Mouse (Mus musculus): ENCODE measurements around the gene Dock1.

Gene Dock1

GRCm38 (mm10) chr7:134670312-134671002 is at the start of gene Dock1:
Dock1 (plus strand) TSS chr7:134670654.
- peak in 1 of 2 experiments; percentile 13 for DNase-seq (ENCODE audit: low read depth in 1 of 2, low spot score in 2 of 2)

GRCm38 (mm10) chr7:134627906-134628305 is 42.5 kb upstream of the Dock1 start:
- no peak for DNase-seq (ENCODE audit: low read depth in 1 of 2, low spot score in 2 of 2)

GRCm38 (mm10) chr7:134650246-134650830 is 20.1 kb upstream of the Dock1 start:
- DNase-seq (ENCODE audit: low read depth in 1 of 2, low spot score in 2 of 2) = no peak

GRCm38 (mm10) chr7:134651071-134651470 is 19.4 kb upstream of the Dock1 start:
- DNase-seq (ENCODE audit: low read depth in 1 of 2, low spot score in 2 of 2) = no peak

GRCm38 (mm10) chr7:134663241-134663640 is 7.2 kb upstream of the Dock1 start:
- DNase-seq (ENCODE audit: low read depth in 1 of 2, low spot score in 2 of 2) = no peak

GRCm38 (mm10) chr7:134665642-134666282 is 4.7 kb upstream of the Dock1 start:
- DNase-seq (ENCODE audit: low read depth in 1 of 2, low spot score in 2 of 2) = no peak

- DNase-seq (ENCODE audit: low read depth in 1 of 2, low spot score in 2 of 2) = no peak
These were observed 3.2 kb upstream of the Dock1 start for GRCm38 (mm10) chr7:134667271-134667702.

GRCm38 (mm10) chr7:134669474-134670311 is 761 bp upstream of the Dock1 start:
- DNase-seq (ENCODE audit: low read depth in 1 of 2, low spot score in 2 of 2) = no peak

- DNase-seq (ENCODE audit: low read depth in 1 of 2, low spot score in 2 of 2) = no peak
These were observed 578 bp downstream of the Dock1 start for GRCm38 (mm10) chr7:134671003-134671461.

GRCm38 (mm10) chr7:134671467-134671901 is 1.0 kb downstream of the Dock1 start:
- DNase-seq (ENCODE audit: low read depth in 1 of 2, low spot score in 2 of 2) = no peak

GRCm38 (mm10) chr7:134673135-134673534 is 2.7 kb downstream of the Dock1 start:
- DNase-seq (ENCODE audit: low read depth in 1 of 2, low spot score in 2 of 2) = no peak

- DNase-seq (ENCODE audit: low read depth in 1 of 2, low spot score in 2 of 2) = no peak
These were observed 3.5 kb downstream of the Dock1 start for GRCm38 (mm10) chr7:134673952-134674351.

- no peak for DNase-seq (ENCODE audit: low read depth in 1 of 2, low spot score in 2 of 2)
These were observed 7.4 kb downstream of the Dock1 start for GRCm38 (mm10) chr7:134677852-134678251.

GRCm38 (mm10) chr7:134679314-134680158 is 9.1 kb downstream of the Dock1 start:
- no peak for DNase-seq (ENCODE audit: low read depth in 1 of 2, low spot score in 2 of 2)

- DNase-seq (ENCODE audit: low read depth in 1 of 2, low spot score in 2 of 2) = no peak
These were observed 9.7 kb downstream of the Dock1 start for GRCm38 (mm10) chr7:134680161-134680560.

GRCm38 (mm10) chr7:134681729-134682527 is 11.5 kb downstream of the Dock1 start:
- DNase-seq (ENCODE audit: low read depth in 1 of 2, low spot score in 2 of 2) = no peak

- no peak for DNase-seq (ENCODE audit: low read depth in 1 of 2, low spot score in 2 of 2)
These were observed 17.9 kb downstream of the Dock1 start for GRCm38 (mm10) chr7:134688332-134688731.

- DNase-seq (ENCODE audit: low read depth in 1 of 2, low spot score in 2 of 2) = no peak
These were observed 19.7 kb downstream of the Dock1 start for GRCm38 (mm10) chr7:134690118-134690517.

GRCm38 (mm10) chr7:134690806-134691205 is 20.4 kb downstream of the Dock1 start:
- DNase-seq (ENCODE audit: low read depth in 1 of 2, low spot score in 2 of 2) = no peak

Measured in monocyte, adult 2 months (primary cell).